Mouse (Mus musculus) brown adipose tissue, adult 24 weeks (tissue): ENCODE data around the gene March6. TPM values are rescaled to one million over a fixed set of nuclear protein-coding genes. Genes with fewer than 3 reads are reported as not detected.

Experiments used
- H3K27ac ChIP-seq: fragments of 200-500 bp; replicated peaks from 2 replicates; pipeline ENCODE4 v1.5.1; 2012; ENCODE audit warnings: low read depth, mild to moderate bottlenecking, low read length
- H3K4me1 ChIP-seq: fragments of 200-500 bp; 2 replicates; pipeline ENCODE4 v1.6.1; 2012; ENCODE audit warnings: low read length, mixed read lengths; ENCODE audit not compliant: control insufficient read depth, insufficient read depth, insufficient read length
- H3K4me3 ChIP-seq: fragments of 200-500 bp; 2 replicates; pipeline ENCODE4 v1.5.1; 2012; ENCODE audit warnings: low read depth, mild to moderate bottlenecking, low read length, moderate library complexity; ENCODE audit not compliant: insufficient read depth
- polyA plus RNA-seq: library from polyadenylated mRNA; stranded (reverse); fragments of >200 nt; gene quantifications from 2 replicates; pipeline ENCODE4 v1.2.4, GENCODE M21; 2012; ENCODE audit not compliant: missing spikeins, insufficient read depth, insufficient read length

The March6 gene
- 24.6 and 36.6 TPM in 2 replicates for polyA plus RNA-seq

DNA sequence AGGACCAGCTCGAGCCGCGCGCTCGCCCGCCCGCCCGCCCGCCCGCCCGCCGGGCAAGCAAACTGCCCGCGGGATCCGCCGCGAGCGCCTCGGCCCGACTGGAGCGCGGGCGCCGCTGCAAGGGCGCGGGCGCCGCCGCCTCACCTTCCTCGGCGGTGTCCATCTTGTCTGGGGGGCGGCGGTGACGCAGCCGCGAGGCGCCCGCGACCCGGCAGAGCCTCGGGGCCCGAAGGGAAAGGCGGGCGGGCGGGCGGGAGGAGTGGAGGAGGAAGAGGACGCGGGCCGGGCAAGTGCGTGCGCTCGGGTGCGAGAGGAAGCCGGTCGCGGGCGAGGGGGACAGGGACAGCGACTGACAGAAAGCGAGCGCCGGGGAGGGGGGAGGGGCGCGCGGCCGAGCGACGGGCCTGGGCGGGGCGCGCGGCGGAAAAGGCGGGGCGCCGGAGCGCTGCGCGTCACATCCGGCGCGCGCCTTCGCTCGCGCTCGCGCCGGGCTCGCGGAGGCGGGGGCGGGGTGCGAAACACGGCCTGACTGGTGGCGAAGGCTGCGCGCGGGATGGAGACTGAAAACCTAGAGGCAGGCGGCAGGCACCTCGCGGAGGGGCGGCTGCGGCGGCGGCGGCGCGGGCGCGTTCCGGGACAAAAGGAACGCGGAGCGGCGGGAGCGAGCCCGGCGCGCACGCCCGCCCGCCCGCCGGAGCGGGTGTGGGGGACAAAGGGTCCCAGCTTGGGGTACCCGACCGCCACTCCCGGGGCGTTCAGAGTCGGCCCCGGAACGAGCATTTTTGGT, at the start of gene March6:
Gene March6, minus strand, starts transcription at position 395 of the 787 bp plus-strand sequence.
- Histone ChIP-seq H3K4me3 (peak within 1 kb of the TSS; percentile 100), H3K27ac (peak within 1 kb of the TSS; percentile 85), H3K4me1 (no peaks in the 10 kb centered on the region; the same call in 1 of the 2 replicates)

DNA sequence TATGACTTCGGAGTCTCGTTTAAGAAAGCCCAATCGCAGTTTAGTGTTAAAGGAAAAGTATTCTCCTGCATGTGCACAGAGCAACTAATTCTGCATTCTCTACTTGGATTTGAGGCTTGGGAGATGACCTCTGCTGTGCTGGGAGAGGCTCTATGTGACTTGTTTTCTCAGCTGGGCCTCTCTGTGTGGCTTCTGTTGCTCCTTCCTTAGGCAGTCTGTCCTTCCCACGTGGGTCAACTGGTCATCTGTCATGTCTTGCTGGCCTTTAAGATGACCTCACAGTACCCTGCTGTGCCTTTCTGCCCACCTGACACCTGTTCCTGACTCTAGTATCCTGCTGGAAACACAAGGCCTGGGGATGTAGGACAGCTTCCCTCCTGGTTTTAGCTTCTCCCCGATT, 45.2 kb upstream of the March6 start:
- H3K27ac ChIP-seq = no peak overlapping the region
- no peak overlapping the region for H3K4me3 ChIP-seq
- H3K4me1 ChIP-seq = peaks cover 9% of the 10 kb centered on the region

DNA sequence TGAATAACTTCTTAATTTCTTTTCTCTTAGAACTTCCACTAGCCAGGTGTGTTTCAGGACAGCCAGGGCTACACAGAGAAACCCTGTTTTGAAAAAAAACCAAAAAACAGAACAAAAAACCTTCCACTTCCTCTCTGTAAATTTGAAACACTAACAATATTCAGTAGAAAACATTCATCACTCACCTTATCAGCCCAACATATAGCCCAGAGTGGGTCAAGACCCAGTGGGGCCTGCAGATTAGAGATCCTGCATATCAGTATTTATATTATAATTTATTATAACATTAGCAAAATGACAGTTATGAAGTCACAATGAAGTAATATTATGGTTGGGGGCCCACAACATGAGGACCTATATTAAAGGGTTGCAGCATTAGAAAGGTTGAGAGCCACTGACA, 42.8 kb upstream of the March6 start:
- Histone ChIP-seq H3K4me3 (no peak overlapping the region), H3K4me1 (peaks cover 15% of the 10 kb centered on the region), H3K27ac (no peak overlapping the region)

GRCm38 (mm10) chr15:31573287-31573686, 42.4 kb upstream of the March6 start:
- Histone ChIP-seq H3K4me1 (peaks cover 15% of the 10 kb centered on the region), H3K4me3 (no peak overlapping the region), H3K27ac (no peak overlapping the region)

DNA sequence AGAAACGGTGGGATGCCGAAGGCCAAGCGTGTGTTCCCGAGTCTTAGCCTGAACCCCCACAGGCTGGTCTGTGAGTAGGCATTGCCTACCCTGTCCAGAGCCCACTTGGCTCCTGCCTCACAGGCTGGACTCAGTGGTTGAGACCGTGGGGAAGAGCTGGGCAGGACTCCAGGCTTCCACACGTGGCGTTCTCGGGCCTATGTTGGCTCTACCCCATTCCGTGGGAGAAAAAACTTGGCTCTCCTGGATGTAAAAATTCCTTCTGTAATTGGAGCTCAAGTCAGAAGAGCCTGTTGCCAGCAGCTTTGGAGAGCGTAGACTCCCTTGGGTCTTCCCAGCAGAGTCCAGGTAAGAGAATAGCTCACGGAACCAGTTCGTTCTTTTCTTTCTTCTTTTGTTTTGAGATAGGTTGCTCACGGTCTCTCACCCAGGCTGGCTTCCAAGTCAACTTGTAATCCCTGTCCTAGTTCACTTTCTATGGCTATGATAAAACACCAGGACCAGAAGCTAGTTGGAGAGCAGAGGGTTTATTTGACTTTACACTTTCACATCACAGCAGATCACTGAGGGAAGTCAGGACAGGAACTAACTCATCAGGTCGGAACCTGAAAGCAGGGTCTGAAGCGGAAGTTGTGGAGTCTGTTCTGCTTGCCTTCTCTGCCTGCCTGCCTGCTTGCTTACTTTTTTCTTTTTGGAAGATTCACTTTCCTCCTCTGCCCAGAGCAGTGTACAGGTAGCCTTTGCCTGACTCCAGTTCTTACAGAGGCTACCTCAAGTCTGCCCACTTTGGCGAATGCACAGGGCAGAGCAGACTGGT, 41.3 kb upstream of the March6 start:
- H3K4me3 ChIP-seq = no peak overlapping the region
- peak overlapping the region; percentile 71 for H3K27ac ChIP-seq
- peaks cover 17% of the 10 kb centered on the region for H3K4me1 ChIP-seq

DNA sequence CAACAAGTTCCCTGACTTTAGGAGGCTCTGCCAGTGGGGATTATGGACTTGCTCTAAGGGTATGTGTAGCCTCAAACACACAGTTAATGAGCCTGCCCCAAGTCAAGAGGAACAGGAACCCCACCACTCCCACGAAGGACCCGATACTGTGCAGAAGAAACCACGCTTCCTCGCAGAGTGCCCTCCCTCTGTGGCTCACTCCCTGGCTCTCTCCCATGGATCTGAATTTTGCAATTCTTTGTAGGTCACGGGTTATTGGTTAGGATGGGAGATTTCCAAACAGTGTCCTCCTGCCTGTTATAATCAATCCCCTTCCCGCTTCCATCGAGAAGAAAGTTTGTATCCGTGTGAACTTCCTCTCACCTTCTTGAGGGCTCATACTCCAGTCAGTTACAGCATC, 40.1 kb upstream of the March6 start:
- Histone ChIP-seq H3K4me3 (no peak overlapping the region), H3K27ac (peak overlapping the region; percentile 71), H3K4me1 (peaks cover 17% of the 10 kb centered on the region)

DNA sequence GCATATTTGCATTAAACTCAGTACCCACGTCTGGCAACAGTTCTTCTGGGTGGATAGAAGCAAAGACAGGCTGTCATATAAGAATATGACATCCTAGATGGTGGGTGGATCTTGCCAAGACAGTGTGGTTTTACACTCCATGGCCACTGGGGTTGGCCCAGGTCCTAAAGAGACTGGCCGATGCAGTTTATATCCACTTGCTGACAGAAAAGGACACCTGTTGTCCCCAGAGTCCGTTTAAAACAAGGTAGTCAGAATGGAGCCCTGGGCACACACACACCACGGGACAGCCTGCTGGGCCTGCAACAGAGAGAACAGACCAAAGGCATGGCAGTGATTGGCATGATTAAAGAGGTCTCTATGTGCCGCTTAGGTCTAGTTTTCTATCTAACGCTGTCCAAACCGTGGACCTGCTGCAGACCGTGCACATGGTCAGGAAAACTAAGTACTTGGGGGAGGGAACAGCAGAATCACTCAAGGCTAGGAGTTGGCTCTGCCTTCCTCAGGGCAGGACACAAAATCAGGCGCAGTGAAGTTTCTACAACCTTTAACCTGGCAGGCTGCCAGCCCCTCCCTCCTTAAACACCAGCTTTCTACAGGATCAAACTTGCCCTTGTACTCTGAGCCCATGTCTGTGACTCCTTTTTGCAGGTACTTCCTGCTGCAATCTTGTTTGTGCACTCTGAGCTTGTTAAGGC, 38.6 kb upstream of the March6 start:
- Histone ChIP-seq H3K4me3 (peak overlapping the region; percentile 14; the same call in 1 of the 2 replicates), H3K4me1 (peaks cover 17% of the 10 kb centered on the region), H3K27ac (no peak overlapping the region)

DNA sequence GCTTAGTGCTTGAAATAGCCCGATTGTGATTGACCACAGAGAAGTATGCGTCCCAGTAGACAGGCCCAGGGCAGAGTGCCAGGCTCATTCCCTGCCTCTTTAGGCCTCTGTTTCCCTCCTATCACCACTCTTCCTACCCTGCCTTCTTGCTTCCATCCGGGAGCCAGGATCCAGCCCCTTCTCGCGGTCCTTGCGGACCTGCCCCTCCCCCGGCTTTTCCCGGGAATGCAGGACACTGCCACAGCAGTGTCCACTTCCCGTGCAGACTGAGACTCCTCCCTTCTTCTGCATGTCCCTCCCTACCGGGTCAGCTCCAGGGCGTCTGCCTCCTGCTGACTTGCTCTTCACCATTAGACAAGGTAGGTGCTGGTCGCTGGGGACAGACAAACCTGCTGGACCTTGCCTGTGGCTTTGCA, 37.7 kb upstream of the March6 start:
- H3K4me1 ChIP-seq = peaks cover 17% of the 10 kb centered on the region
- no peak overlapping the region for H3K27ac ChIP-seq
- H3K4me3 ChIP-seq = peak overlapping the region; percentile 48

DNA sequence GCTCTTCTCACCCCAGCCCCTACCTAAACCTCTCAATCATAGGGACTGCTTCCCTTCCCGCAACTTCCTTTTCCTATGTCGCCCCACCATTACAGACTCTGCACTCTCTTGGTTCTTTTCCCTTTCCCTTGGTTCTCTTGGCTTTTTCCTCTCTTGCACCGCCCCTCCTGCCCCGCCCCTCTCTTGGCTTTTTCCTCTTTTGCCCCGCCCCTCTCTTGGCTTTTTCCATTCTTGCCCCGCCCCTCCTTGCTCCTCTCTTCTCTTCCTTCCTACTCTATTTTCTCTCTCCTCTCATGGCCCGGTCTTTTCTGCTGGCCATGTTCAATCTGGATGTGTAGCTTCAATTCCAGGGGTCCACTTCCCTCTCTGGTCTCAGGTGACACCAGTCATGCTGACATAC, 36.6 kb upstream of the March6 start:
- Histone ChIP-seq H3K27ac (no peak overlapping the region), H3K4me3 (no peak overlapping the region), H3K4me1 (peaks cover 15% of the 10 kb centered on the region)

GRCm38 (mm10) chr15:31565786-31566185, 34.9 kb upstream of the March6 start:
- Histone ChIP-seq H3K4me3 (no peak overlapping the region), H3K27ac (no peak overlapping the region), H3K4me1 (0 out of 2 replicates have a peak, but pooled peaks cover 8% of the 10 kb centered on the region)

DNA sequence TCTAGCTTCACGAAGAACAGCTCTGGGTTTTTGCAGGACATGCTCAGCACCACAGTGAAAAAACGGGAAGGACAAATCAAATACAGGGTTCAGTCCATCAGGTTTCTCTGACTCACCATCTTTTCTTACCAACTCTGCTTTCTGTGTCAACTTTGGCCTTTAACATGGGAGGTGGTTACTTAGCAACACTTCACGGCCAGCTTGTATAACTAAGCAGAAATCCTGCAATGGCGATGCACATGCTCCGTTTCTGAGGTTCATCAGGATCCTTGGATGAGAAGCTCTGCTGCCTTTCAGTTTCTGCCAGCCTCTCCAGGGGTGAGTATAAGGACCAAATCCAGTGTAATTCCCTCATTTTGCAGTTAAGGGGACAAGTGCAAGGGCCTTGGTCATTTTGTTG, 34.3 kb upstream of the March6 start, which contains the start of gene Cmbl:
Gene Cmbl, plus strand, starts transcription at position 206 of the 400 bp plus-strand sequence.
- Histone ChIP-seq H3K27ac (0 out of 2 replicates have a peak within 1 kb of the TSS, but pooled peaks have one; percentile 8), H3K4me3 (no peak within 1 kb of the TSS)

GRCm38 (mm10) chr15:31563577-31564546, 33.0 kb upstream of the March6 start:
- no peak overlapping the region for H3K27ac ChIP-seq
- H3K4me3 ChIP-seq = no peak overlapping the region
- 0 out of 2 replicates have a peak, but pooled peaks cover 2% of the 10 kb centered on the region for H3K4me1 ChIP-seq

More for the DNA sequence above, 34.3 kb upstream of the March6 start, which contains the start of gene Cmbl:
- H3K4me1 ChIP-seq = 0 out of 2 replicates have a peak, but pooled peaks cover 2% of the 10 kb centered on the region

DNA sequence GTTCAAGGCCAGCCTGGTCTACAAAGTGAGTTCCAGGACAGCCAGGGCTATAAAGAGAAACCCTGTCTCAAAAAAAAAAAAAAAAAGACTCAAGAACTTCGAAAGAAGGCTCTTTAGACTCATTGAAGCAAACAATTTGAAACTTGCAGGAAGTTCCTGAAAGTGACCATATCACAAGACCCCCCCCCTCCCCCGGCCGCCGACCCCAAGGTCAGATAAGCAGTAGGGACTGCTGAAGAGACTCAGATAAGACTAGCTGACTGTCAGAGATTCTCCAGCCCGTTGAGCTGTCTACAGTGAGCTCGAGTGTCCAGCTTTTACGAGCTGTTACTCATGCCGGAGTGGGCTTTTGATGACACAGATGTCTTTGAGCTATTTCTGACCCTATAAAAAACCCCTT, 32.0 kb upstream of the March6 start:
- Histone ChIP-seq H3K4me3 (no peak overlapping the region), H3K27ac (no peak overlapping the region), H3K4me1 (0 out of 2 replicates have a peak, but pooled peaks cover 2% of the 10 kb centered on the region)

- H3K4me3 ChIP-seq = no peak overlapping the region
- H3K27ac ChIP-seq = no peak overlapping the region
- H3K4me1 ChIP-seq = no peaks in the 10 kb centered on the region
Observed at GRCm38 (mm10) chr15:31561976-31562375, 31.1 kb upstream of the March6 start.
